Mouse (Mus musculus) hematopoietic stem cell, adult 5-6 weeks (primary cell): ENCODE measurements around the gene 1110059E24Rik. TPM values are rescaled to one million over a fixed set of nuclear protein-coding genes. Genes with fewer than 3 reads are reported as not detected.
A peak's percentile ranks its signal among the peaks of the same experiment; 100 is the strongest.
"Not testable (repeated sequence)": the region's sequence is repeated elsewhere in the genome, so short reads cannot be mapped to it uniquely, and the experiment has no call there.

Experiments used
- ATAC-seq, 2 experiments: fragments of 125-278 bp in 1 of 2; replicated peaks in 1 of 2; 2 replicates each; pipeline ENCODE4 v1.8.0; 2016 to 2017; ENCODE audit warnings: inconsistent platforms in 2 of 2, mild to moderate bottlenecking in 2 of 2, moderate number of reproducible peaks in 2 of 2, low read depth in 1 of 2, moderate TSS enrichment in 1 of 2; ENCODE audit not compliant: low FRiP score in 2 of 2, poor library complexity in 2 of 2, severe bottlenecking in 2 of 2, insufficient read depth in 1 of 2, low TSS enrichment in 1 of 2
- total RNA-seq: library from RNA; stranded (forward); fragments of 172-1452, 232-1000 nt; gene quantifications from 2 replicates; pipeline ENCODE4 v1.2.3, GENCODE M21; 2017

1110059E24Rik gene
- total RNA-seq, 1 experiment from 2014 or later, result 96.5 TPM

- ATAC-seq, result peak; percentile 91 to 93
Measured at GRCm38 (mm10) chr19:21630656-21631331, 22.0 kb downstream of the 1110059E24Rik start.

- ATAC-seq, result 0 out of 4 replicates have a peak, but pooled peaks of 1 of the 2 experiments have one; percentile 10
Measured at GRCm38 (mm10) chr19:21629501-21629900, 23.3 kb downstream of the 1110059E24Rik start.

GRCm38 (mm10) chr19:21629030-21629429, 23.7 kb downstream of the 1110059E24Rik start:
- ATAC-seq, result no peak

- ATAC-seq, result not testable (repeated sequence)
Measured at GRCm38 (mm10) chr19:21628440-21628839, 24.3 kb downstream of the 1110059E24Rik start.

GRCm38 (mm10) chr19:21626271-21626988, 26.3 kb downstream of the 1110059E24Rik start:
- ATAC-seq, result no peak

- ATAC-seq, result no peak
Measured at GRCm38 (mm10) chr19:21624148-21624535, 28.6 kb downstream of the 1110059E24Rik start.

- ATAC-seq, result peak; percentile 64 to 73
Measured at GRCm38 (mm10) chr19:21623410-21624147, 29.2 kb downstream of the 1110059E24Rik start.

- ATAC-seq, result no peak
Measured at GRCm38 (mm10) chr19:21615801-21616200, 37.0 kb downstream of the 1110059E24Rik start.

- peak in 1 of 2 experiments; percentile 37; a peak in 1 of 4 replicates for ATAC-seq
Measured at GRCm38 (mm10) chr19:21611725-21612575, 40.8 kb downstream of the 1110059E24Rik start.

GRCm38 (mm10) chr19:21611297-21611696, 41.5 kb downstream of the 1110059E24Rik start:
- no peak for ATAC-seq

- ATAC-seq, result no peak
Measured at GRCm38 (mm10) chr19:21610240-21610639, 42.5 kb downstream of the 1110059E24Rik start.

GRCm38 (mm10) chr19:21605294-21605693, 47.5 kb downstream of the 1110059E24Rik start:
- 0 out of 4 replicates have a peak, but pooled peaks of 1 of the 2 experiments have one; percentile 20 for ATAC-seq

GRCm38 (mm10) chr19:21603836-21604235, 48.9 kb downstream of the 1110059E24Rik start:
- ATAC-seq, result peak; percentile 71 to 79

- ATAC-seq, result no peak
Measured at GRCm38 (mm10) chr19:21601541-21602101, 51.2 kb downstream of the 1110059E24Rik start.

- peak; percentile 52 to 63; a peak in 2 of 4 replicates for ATAC-seq
Measured at GRCm38 (mm10) chr19:21598659-21599352, 54.0 kb downstream of the 1110059E24Rik start.

- ATAC-seq, result no peak
Measured at GRCm38 (mm10) chr19:21594676-21595075, 58.1 kb downstream of the 1110059E24Rik start.
